Mouse (Mus musculus) embryonic fibroblast, embryonic 13.5 days (primary cell): ENCODE measurements around the gene Klrb1c. TPM values are rescaled to one million over a fixed set of nuclear protein-coding genes. Genes with fewer than 3 reads are reported as not detected.
A peak's percentile ranks its signal among the peaks of the same experiment; 100 is the strongest.
"Not testable (repeated sequence)": the region's sequence is repeated elsewhere in the genome, so short reads cannot be mapped to it uniquely, and the experiment has no call there.

ENCODE experiments used
- H3K27ac ChIP-seq: 2 replicates; pipeline ENCODE4 v1.5.1; 2012; ENCODE audit warnings: low read length, control low read depth, inconsistent platforms; ENCODE audit not compliant: insufficient read depth
- H3K4me1 ChIP-seq: 2 replicates; pipeline ENCODE4 v1.6.1; 2011; ENCODE audit warnings: low read length; ENCODE audit not compliant: control insufficient read depth, insufficient read depth
- H3K4me3 ChIP-seq: 2 replicates; pipeline ENCODE4 v1.5.1; 2011; ENCODE audit warnings: mild to moderate bottlenecking, control low read depth, low read length; ENCODE audit not compliant: insufficient read depth
- CTCF ChIP-seq: IDR thresholded peaks from 2 replicates; pipeline ENCODE4 v1.5.1; 2011; ENCODE audit warnings: mild to moderate bottlenecking, control low read depth, low read length, moderate library complexity, borderline replicate concordance; ENCODE audit not compliant: insufficient read depth
- POLR2A ChIP-seq: IDR thresholded peaks from 2 replicates; pipeline ENCODE4 v1.6.1; 2011; ENCODE audit warnings: low read depth, mild to moderate bottlenecking, control low read depth, low read length, moderate library complexity
- polyA plus RNA-seq: library from polyadenylated mRNA; stranded (reverse); fragments of >200 nt; gene quantifications from 2 replicates; pipeline ENCODE4 v1.2.4, GENCODE M21; 2011; ENCODE audit warnings: low read depth; ENCODE audit not compliant: missing spikeins, insufficient read length

Klrb1c gene
- polyA plus RNA-seq, 1 experiment = not detected

DNA sequence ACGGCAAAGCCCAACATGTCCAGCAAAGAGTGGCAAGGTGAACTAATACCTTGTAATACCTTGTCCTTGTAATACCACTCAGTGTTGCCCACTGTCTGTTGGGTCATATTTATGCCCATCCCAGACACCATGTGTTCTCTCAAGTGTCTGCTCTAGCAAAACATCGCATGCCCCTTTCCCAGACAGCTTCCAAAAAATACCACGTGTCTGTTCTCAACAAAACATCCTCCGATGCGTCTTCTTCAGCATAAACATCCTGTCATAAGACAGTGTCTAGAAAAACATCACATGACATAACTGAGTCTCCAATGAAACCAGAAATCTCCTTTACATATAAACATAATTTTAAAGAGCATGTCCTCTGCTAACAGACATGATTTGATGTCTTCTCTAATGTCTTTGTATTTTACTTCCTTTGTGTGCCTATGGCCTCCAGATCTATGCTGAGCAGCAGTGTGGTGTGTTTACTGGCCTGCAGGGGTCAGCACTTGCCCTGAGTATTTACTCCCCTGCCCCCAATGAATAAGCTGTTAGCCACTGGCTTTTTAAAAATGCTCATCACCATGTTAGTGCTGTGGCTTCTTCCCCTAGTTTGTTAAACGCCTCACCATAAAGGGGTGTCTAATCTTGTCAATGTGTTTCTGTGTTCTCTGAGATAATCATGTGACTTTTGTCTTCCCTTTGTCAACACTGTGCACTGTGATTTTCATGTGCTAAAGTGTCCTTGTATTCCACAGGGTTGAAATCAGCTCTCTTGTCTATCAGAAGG lies 22.3 kb downstream of the Klrb1c start:
- TF ChIP-seq CTCF = 0 out of 2 replicates have a peak, but pooled peaks have one; percentile 33
- H3K4me3 ChIP-seq, H3K4me1 ChIP-seq, H3K27ac ChIP-seq: not testable (repeated sequence)

DNA sequence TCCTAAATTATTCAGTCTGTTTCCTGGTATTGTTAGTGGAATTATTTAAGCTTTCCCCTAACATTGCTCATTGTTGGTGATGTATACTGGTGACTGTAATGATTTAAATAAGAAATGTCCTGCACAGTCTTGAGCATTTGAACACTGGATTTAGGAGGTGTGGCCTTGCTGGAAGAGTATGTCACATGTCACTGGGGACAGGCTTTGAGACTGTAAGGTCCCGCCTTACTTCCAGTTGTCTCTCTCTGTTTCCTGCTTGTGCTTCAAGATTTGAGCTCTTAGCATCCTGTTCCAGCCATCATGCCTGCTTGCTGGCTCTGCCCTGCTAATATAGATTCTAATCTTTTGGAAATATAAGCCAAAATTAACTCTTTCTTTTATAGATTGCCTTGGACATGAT lies 23.8 kb downstream of the Klrb1c start:
- Histone ChIP-seq H3K4me1 (no peaks in the 10 kb centered on the region), H3K27ac (no peak overlapping the region), H3K4me3 (no peak overlapping the region)
- TF ChIP-seq POLR2A = no peak
- TF ChIP-seq CTCF = no peak

DNA sequence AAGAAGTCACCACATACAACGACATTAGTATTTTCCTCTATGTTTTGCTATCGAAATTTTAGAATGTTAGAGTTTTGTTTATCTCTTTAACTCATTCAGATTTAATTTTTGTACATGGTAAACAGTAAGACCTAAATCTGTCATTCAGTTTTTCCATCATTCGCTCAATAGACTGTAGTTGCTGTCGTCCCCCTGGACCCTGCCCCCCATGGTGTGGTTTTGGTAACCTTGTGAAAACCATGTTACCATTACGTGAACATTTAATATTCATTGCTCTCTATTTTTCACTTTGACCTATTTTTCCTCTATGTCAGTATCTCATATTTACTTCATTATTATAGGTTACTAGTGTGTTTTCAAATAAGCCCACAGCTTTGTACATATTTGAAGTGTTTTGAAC lies 24.4 kb downstream of the Klrb1c start:
- Histone ChIP-seq H3K4me1 (no peaks in the 10 kb centered on the region), H3K27ac (no peak overlapping the region), H3K4me3 (no peak overlapping the region)
- TF ChIP-seq POLR2A (no peak), CTCF (no peak)

DNA sequence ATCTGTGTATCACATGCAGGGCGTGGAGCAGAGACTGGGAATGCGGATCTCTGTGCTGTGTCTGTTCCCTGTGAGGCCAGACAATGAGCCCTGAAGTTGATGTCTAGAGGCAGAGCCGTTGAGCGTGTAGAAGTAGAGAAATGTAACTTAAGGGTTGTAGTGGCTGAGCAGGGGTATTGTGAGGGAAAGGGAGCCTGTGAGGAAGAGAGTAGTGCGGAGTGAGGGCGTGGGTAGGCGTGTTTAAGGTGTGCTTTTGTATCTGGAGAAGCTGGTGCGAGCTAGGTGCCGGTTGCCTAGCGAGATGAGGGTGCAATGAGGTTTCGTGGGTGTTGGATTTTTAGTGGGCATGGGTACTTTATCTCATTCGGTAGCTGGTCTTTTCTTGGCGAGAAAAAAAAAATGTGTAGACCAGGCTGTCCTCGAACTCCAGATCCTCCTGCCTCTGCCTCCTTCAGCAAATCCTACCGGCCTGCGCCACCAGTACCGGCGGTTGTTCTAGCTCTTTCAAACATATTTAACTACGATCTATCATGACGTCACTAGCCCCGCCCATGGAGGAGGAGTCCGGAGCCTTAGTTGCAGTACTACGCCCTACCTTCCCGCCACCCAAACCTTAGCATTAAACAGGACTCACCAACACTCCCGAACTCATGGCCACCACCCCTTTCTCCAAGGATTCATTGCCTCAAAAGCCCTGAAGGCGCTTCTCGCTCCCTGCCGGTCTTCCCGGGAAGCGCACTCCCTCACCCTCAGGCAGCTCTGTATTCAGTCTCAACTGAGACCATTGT lies 25.1 kb downstream of the Klrb1c start:
- 0 out of 2 replicates have a peak, but pooled peaks have one; percentile 29 for TF ChIP-seq CTCF
- TF ChIP-seq POLR2A = no peak
- H3K4me3 ChIP-seq = peak overlapping the region; percentile 46
- no peak overlapping the region for H3K27ac ChIP-seq
- no peaks in the 10 kb centered on the region for H3K4me1 ChIP-seq

DNA sequence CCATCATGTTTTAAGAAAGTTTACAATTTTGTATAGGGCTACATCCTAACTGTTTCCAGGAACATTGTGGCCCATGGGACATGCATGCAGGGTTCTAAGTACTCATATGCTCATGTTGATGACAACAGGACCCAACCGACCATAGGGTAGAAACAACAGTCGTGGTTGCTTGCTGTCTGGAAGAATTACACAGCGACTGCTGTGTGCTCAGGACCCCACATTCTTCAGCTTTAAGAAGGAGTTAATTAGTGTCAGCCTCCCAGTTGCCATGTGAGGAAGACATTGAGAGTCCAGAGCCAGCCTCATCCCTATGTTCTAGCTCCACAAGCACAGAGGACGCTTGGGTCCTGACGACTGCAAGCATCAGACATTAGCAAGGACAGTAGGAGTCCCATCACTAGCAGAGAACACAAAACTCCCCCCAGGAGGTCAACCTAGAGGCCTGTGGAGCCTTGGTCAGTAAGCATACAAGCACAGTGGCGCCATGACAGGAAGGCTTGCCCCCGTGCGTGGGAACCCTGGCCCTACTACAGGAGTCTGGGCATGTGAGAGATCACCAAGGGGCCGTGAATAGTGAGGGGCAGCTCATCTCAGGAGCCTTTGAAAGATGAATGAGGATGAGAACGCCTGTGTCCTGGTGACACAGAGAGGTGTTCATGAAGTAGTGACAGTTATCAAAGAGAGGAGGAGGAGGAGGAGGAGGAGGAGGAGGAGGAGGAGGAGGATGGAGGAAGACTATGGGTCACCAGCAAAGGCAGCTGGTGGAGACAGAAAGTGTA lies 25.9 kb downstream of the Klrb1c start:
- not testable (repeated sequence) for H3K4me1 ChIP-seq, H3K27ac ChIP-seq
- H3K4me3 ChIP-seq = 0 out of 2 replicates have a peak overlapping the region, but pooled peaks have one; percentile 46

DNA sequence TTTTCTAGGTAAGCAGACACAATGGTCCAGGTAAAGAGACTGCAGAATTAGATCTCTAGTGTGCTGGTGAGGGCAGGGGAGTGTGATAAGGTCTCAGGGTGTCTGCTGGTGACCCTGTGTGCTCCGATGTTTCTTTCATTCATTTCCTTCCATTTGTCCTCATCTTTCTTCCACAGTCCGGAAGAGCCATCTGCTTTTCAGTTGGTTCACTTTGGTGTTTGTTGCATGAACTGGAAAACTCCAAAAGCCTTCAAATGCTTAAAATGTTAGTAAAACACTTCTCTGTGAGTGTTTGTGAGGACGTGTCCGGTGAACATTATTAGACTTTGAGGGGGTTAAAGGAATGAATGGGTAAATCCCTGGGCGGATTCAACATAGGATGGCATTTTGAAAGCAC lies 27.9 kb downstream of the Klrb1c start:
- H3K4me1 ChIP-seq = no peaks in the 10 kb centered on the region
- no peak for TF ChIP-seq CTCF
- TF ChIP-seq POLR2A = no peak
- H3K4me3 ChIP-seq = peak overlapping the region; percentile 67
- H3K27ac ChIP-seq = no peak overlapping the region

DNA sequence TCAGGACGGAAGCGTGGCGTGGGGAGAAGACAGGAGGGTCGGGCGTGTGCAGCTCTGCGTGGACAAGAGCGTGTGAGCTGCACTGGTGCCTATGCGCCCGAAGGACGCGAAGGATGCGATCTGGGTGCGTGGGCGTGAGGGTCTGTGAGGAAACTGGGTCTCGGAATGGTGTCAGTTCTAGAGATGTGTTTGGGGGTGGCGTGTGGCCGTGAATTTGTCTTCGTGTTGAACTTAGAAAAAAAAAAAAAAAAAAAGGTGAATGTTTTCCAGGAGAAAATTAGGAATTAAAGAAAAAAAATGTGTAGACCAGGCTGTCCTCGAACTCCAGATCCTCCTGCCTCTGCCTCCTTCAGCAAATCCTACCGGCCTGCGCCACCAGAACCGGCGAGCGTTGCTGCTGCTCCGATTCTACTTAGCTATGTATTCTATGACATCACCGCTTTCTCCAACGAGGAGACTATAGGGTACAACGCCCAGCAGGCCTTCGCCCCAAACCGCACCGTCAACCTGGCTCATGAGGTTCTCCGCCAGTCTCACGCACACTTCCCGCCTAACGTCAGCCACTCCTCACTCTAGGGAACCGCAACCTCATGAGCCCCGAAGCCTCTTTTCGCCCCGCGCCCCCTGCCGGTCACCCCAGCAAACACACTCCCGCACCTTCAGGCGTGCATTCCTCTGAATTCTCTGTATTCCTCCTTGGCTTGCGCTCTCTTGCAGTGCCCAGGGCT lies 28.4 kb downstream of the Klrb1c start:
- H3K4me1 ChIP-seq = not testable (repeated sequence)
- H3K4me3 ChIP-seq = peak overlapping the region; percentile 71
- H3K27ac ChIP-seq = peak overlapping the region; percentile 48; the same call in 1 of the 2 replicates
- TF ChIP-seq CTCF (peak; percentile 42; the same call in 1 of the 2 replicates), POLR2A (peak; percentile 74)

DNA sequence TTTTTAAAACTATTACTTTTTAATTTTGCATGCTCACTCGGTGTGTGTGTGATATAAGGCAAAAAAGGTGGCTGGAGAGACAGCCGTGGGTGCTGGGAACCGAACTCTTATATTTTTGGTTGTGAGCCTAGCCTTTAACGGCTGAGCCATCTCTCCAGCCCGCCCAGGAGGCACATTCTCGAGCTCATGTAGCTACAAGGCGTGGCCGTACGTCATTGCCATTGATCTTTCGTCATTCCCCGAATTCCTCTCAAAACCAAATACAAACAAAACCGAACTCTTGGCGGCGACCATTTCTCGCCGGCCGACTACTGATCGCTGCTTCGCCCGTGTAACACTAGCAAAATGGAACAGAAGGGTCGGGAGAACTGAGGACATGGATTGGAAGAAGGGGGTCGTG lies 29.0 kb downstream of the Klrb1c start:
- H3K27ac ChIP-seq = peak overlapping the region; percentile 48; the same call in 1 of the 2 replicates
- not testable (repeated sequence) for H3K4me1 ChIP-seq
- peak overlapping the region; percentile 71 for H3K4me3 ChIP-seq

DNA sequence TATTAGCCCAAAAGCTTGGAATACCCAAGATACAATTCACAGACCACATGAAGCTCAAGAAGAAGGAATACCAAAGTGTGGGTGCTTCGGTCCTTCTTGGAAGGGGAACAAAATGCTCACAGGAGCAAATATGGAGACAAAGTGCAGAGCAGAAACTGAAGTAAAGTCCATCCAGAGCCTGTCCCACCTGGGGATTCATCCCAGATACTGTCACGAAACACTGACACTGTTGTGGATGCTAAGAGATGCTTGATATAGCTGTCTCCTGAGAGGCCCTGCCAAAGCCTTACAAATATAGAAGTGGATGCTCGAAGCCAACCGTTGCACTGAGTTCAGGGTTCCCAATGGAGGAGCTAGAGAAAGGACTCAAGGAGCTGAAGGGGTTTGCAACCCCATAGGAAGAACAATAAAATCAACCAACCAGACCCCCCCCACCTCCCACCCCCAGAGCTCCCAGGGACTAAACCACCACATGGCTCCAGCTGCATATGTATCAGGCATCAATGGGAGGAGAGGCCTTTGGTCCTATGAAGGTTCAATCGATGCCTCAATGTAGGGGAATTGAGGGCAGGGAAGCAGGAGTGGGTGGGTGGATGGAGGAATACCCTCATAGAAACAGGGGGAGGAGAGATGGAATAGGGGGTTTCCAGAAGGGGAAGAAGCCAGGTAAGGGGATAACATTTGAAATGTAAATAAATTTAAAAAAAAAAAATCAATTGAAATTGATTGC lies 29.6 kb downstream of the Klrb1c start:
- Histone ChIP-seq H3K4me1 (no peaks in the 10 kb centered on the region), H3K27ac (no peak overlapping the region), H3K4me3 (no peak overlapping the region)
- no peak for TF ChIP-seq CTCF
- TF ChIP-seq POLR2A = no peak

DNA sequence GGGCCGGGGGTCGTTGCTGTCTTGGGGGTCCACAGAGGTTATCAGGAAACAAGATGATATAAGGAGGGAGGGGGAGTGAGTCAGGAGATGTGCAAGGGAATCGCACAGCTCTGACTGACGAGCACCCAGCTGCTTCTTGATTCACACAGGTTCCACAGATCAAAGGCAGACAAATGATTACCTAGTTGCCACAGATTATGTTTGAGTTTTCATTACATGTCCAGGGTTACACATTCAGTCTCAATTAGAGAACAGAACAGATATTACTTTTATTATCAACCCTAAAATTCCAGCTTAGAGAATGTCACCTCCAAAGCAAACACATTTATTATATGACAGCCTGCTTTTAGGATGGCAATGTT lies 33.6 kb downstream of the Klrb1c start:
- H3K27ac ChIP-seq, H3K4me1 ChIP-seq, H3K4me3 ChIP-seq: not testable (repeated sequence)

DNA sequence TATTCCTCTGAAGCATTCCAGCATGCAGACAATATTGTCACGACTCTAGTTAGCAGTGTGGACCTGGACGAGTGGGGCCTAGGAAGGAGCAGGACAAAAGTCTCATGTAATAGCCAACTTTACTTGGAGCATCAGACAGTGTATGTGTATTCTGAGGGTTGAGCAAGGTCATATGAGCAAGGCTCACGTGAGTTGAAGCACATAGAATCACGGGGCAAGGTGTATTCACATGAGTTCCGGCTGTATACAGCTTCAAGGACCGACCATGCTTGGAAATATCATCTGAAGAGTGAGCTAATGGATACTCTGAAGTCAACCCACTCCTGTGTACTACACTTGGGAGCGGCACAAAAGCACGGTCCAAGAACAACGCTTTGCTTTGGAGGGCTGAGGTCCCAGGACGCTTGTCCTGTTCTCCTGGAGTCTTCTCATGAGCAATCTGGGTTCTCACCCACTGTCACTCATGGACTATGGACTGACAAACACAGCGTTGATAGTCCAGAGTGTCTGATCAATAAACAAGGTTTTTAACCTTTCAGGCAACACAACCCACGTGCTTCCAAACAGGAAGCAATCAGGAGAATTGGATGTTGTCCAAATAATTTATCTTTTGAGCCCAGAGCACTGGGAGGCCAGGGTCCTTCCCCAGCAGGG lies 34.1 kb downstream of the Klrb1c start:
- not testable (repeated sequence) for H3K27ac ChIP-seq, H3K4me1 ChIP-seq, H3K4me3 ChIP-seq

DNA sequence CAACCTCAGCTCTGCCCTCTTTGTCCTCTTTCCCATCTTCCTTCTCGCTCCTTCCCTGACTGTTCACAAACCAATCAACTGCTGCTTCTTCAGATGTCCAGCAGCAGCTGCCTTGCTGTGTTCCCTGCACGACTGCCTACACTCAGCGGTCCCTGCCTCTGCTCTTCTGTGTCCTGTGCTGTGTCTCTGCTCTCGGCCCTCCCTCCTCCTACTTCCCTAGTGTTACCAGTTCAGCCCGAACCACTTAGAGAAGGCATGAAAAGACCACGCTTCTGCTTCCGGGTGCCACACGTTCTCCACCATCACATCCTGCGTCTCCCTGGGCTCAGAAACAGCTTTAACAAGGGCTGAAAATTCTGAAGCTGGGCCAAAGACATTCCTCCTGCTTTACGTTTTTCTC lies 34.8 kb downstream of the Klrb1c start:
- H3K4me3 ChIP-seq, H3K4me1 ChIP-seq, H3K27ac ChIP-seq: not testable (repeated sequence)
